Mouse (Mus musculus) midbrain, embryonic 12.5 days (tissue): Measurements from ENCODE around the gene Slc3a1. TPM values are rescaled to one million over a fixed set of nuclear protein-coding genes. Genes with fewer than 3 reads are reported as not detected.

Source experiments
- polyA plus RNA-seq: library from polyadenylated mRNA; unstranded; fragments of >200 nt; fragmentation: Nextera tagmentation; extraction: Ambion mirVana; gene quantifications from 2 replicates; pipeline ENCODE4 v1.2.1, GENCODE M21; 2016

Gene Slc3a1
- polyA plus RNA-seq, 1 experiment from 2014 or later, result 0.56 TPM

Other genes with a start within 250 kb of the Slc3a1 start
- gene Lrpprc, start 237.6 kb upstream of the Slc3a1 start, polyA plus RNA-seq, result 49.5 and 53.3 TPM in 2 replicates
- 104 and 108 TPM in 2 replicates for gene Ppm1b, start 71.6 kb upstream of the Slc3a1 start, polyA plus RNA-seq
- gene Prepl, start 61.9 kb downstream of the Slc3a1 start, polyA plus RNA-seq, result 56.3 and 61.6 TPM in 2 replicates
- gene Camkmt, start 62.2 kb downstream of the Slc3a1 start, polyA plus RNA-seq, result 14.5 and 15.3 TPM in 2 replicates